Mouse (Mus musculus) splenic B cell, adult 2 months (primary cell): ENCODE results near the gene Tent5a.

Experiments used
- DNase-seq: peaks from one replicate; pipeline ENCODE4 v3.0.0-alpha.2; 2011; ENCODE audit warnings: low read depth, low spot score
- H3K27me3 ChIP-seq: 2 replicates; pipeline ENCODE4 v1.6.1; 2012; ENCODE audit warnings: mild to moderate bottlenecking, low read length, moderate library complexity, mixed read lengths; ENCODE audit not compliant: control insufficient read depth, poor library complexity, insufficient read depth, severe bottlenecking
- H3K36me3 ChIP-seq: 2 replicates; pipeline ENCODE4 v1.6.1; 2012; ENCODE audit warnings: mild to moderate bottlenecking, low read length, moderate library complexity, mixed read lengths; ENCODE audit not compliant: control insufficient read depth, poor library complexity, insufficient read depth, severe bottlenecking

Gene Tent5a

DNA sequence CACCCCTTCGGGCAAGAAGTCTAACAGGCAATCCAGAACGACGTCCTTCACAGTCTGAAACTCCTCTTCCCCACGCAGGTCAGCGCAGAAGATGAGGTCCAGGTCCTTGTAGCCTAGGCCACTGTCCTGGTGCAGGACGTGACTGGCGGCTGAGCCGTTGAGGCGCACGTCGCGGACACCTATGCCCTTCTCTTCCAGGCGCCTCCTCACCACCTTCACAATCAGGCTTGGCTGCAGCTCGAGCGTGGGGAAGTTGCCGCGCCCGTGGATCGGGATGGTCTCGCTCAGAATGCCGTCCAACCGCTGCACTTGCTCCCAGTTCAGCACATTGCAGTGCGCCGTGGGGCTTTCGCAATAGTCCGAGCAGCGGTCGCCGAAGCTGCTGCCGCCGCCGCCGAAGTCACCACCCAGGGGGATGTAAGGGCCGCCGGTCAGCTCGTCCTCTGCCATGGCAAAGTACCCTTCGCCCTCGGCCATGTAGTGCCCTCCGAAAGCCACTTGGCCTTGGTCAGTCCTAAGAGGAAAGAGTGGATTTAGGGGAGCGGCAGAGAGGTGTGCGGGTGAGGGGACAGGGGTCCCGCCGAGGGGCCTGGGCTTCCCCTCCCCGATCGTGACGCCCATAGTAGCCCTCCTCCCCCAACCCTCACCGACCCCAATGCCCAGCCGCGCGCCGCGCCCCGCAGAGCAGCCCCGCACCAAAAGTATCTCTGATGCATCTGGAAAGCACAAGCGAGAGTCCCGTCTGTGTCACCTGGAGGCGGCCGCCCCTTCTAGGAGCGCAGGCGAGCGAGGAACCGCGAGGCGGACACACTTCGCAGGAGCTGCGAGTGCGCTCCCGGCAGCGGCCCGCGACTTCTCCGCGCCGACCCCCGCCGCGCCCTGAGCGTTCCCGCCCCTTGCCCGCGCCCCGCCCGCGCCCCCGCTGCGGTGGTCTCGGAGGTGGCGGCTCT is 581 bp downstream of the Tent5a start:
- Histone ChIP-seq H3K36me3 (peaks cover 7% of the 10 kb centered on the region), H3K27me3 (no peaks in the 10 kb centered on the region)
- peak; percentile 36 for DNase-seq

DNA sequence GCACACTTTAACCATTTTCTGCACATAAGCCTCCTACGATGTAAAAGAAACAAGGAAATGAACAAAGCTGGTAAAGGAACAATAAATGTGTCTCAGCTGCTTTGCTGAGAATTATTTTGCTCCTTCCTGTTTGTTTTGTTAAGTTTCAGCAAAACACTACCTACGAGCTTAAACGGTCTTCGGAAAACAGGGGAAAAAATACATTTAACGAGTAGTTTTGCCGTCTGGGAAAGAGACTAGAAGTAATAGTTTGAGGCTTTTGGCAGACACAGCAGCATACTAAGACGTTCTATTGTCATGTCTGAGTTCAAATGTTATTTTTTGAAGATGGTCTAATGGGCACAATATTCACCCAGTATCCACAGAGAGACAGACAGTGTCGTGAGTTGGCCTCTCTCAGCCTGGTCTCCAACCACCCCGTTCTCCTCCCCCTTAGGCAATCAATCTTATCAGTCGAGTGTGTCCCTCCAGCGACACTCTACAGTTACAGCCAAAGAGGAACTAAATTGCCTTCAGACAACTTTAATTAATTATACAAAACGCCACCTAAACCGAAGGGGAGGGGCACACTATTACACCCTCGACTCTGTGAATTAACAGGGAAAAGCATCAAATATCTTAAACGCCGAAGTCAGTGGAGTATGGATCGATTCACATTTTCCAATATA is 1.8 kb downstream of the Tent5a start:
- Histone ChIP-seq H3K27me3 (no peaks in the 10 kb centered on the region), H3K36me3 (peaks cover 11% of the 10 kb centered on the region)
- DNase-seq, result peak; percentile 37

DNA sequence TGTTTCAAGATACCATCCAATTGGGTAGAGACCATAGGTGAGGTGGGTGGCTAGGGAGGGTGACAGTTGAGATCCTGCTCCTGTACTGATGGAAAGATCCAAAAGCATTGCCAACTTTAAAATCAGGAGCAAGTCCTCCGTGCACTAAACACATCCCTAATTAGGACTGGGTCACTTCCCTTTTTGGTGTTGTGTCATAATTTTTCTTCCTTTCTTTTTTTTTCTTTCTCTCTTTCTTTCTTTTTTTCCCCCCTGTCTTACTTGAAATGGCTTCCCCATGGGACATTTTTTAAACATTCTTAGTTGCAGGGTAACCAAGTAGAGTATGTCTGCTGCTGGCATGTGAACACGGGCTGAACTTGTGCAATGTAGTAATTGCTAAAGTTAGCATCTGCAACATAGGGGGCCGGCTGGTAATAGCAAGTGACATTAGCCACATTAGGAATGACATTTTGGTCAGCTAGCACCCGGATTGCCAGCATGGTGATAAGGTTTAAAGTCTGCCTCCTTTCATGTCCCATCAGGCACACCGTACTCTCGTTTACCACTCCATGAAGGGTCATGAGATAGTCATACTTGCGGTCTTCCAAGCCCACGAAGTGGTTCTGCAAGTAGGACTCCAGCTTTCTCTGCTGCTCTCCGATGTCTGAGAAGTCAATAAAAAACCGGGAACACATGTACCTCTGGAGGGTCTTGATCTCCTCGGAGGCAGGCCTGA is 2.8 kb downstream of the Tent5a start:
- Histone ChIP-seq H3K36me3 (peaks cover 11% of the 10 kb centered on the region), H3K27me3 (no peaks in the 10 kb centered on the region)
- no peak for DNase-seq

DNA sequence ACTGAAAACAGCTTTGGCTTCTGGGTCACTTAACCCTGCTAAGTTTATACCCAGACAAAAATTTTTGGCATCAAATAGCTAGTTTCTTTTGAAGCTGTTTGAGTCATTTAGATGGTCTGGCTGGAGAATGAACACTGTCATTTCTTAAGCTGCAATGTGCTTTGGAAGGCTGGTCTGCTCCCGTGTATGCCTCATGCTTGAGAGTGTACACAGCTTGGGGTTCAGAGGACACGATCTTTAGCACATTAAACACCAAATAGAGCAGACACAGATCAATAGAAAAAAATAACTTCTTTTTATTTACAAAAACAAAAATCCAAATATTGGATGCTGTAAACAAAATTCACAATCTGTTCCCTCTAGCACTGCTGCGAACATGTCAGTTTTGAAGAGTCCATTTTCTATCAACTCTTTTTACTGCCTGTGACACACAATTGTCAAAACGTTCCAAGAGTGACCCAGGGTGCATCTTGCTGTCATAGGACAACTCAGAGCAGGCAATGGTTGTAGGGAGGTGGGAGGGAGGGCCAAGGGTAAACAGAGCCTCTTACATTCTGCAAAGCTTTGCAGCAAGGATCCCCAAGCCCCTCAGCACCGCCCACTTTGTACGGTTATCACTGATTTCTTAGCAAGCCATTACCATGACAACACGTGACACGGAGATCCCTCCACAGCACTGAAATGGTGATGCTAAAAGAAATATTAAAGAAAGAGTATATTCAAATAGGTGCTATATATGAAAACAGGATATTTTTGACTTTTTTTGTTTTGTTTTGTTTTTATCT is 6.8 kb downstream of the Tent5a start:
- peaks cover 11% of the 10 kb centered on the region for H3K36me3 ChIP-seq
- H3K27me3 ChIP-seq, result no peaks in the 10 kb centered on the region
- DNase-seq, result no peak

DNA sequence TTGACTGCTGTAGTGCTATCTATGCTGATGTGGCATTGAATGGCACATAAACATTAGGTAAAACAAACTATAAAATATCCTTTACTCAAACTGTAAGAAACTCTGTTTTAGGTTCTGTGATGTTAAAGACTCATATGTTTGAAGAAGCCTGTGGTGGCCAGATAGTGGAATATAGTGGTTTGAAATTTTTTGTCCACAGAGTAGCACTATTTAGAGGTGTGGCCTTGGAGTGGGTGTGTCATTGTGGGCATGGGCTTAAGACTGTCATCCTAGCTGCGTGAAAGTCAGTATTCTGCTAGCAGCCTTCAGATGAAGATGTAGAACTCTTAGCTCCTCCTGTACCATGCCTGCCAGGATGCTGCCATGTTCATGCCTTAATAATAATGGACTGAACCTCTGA is 11.0 kb downstream of the Tent5a start:
- DNase-seq, result no peak
- H3K36me3 ChIP-seq, result no peaks in the 10 kb centered on the region
- no peaks in the 10 kb centered on the region for H3K27me3 ChIP-seq

DNA sequence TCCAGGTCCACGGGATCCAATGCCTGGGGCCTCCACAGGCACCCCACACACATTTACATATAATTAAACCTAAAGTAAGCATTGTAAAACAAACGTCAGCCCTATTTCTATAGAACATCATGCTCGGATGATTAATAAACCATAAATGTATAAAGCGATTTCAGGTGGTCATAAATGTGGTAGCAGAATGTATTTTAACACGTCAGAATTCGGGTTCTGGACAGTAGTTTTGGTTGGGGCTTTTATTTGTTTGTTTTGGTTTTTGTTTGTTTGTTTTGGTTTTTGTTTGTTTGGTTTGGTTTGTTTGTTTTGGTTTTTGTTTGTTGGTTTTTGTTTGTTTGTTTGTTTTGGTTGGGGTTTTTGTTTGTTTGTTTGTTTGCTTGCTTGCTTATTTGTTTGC is 14.7 kb downstream of the Tent5a start, which contains the start of gene Gm11114:
Gene Gm11114 (plus strand): TSS at position 301 of the 400 bp plus-strand sequence.
- DNase-seq, result no peak
- H3K36me3 ChIP-seq, result no peaks in the 10 kb centered on the region
- H3K27me3 ChIP-seq, result no peaks in the 10 kb centered on the region

DNA sequence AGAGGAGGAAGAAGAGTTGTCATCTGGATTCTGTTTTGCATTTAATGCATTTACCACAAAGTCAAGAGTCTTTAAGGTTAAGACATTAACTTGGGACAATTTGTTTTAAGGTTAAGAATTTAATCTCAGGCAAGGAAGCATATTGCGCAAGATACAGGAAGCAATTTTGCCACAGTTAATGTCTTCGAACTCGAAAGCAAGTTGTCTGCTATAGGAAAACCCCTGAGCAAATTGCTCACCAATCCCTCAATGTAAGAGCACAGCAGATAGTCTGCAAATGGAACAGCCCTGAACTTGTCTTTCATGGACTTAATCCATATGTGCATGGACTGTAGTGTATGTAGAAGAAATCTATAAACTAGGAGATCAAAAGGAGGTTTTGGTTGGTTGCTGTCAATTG is 23.8 kb downstream of the Tent5a start:
- no peaks in the 10 kb centered on the region for H3K27me3 ChIP-seq
- H3K36me3 ChIP-seq, result no peaks in the 10 kb centered on the region
- DNase-seq, result no peak

DNA sequence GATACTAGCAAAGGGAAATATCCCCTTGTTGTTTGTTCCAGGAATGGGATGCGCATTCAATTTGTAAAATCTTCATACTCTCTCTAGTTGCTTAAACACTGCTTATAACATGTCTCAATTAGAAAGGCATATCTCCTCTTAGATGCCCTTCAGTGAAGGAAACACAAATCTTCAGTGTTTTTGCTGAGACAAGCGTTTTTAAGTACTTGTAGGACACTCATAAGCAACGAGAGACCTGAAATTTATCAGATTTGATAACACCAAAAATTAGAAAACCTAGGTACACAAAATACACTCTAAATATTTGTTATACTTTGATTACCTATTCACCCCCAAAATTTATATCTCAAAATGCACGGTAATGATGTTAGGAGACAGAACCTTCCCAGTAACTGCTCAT is 24.3 kb downstream of the Tent5a start:
- DNase-seq, result no peak
- Histone ChIP-seq H3K36me3 (no peaks in the 10 kb centered on the region), H3K27me3 (no peaks in the 10 kb centered on the region)

DNA sequence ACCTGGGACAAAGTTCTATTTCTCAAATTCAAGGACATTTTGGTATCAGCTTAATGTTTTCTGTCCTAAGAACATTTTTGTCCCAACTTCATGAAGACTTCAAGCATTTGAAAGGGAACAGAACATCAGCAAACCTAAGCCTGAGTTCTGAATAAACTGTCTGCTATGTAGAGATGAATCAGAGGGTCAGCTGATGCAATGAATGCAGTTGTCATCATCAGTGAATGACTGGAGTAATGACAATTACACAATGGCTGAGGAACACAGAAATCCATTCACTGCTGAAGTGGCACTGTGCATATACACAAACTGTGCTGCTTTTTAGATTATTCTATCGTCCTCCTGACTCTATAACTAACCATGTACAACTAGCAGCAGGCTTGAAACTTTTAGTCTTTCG is 53.0 kb downstream of the Tent5a start:
- no peak for DNase-seq
- Histone ChIP-seq H3K36me3 (no peaks in the 10 kb centered on the region), H3K27me3 (no peaks in the 10 kb centered on the region)
